Mouse (Mus musculus) cerebellum, postnatal 14 days (tissue): Measurements from ENCODE around the gene Smox.

ENCODE experiments used
- DNase-seq, 2 experiments: peaks; one replicate each; pipeline ENCODE4 v3.0.0; 2021; ENCODE audit warnings: mixed read lengths in 2 of 2

Smox gene

GRCm38 (mm10) chr2:131552736-131553400, 61.6 kb downstream of the Smox start:
- no peak for DNase-seq

GRCm38 (mm10) chr2:131557896-131558295, 66.6 kb downstream of the Smox start:
- DNase-seq = no peak

GRCm38 (mm10) chr2:131560205-131560919, 69.1 kb downstream of the Smox start:
- DNase-seq = no peak

DNA sequence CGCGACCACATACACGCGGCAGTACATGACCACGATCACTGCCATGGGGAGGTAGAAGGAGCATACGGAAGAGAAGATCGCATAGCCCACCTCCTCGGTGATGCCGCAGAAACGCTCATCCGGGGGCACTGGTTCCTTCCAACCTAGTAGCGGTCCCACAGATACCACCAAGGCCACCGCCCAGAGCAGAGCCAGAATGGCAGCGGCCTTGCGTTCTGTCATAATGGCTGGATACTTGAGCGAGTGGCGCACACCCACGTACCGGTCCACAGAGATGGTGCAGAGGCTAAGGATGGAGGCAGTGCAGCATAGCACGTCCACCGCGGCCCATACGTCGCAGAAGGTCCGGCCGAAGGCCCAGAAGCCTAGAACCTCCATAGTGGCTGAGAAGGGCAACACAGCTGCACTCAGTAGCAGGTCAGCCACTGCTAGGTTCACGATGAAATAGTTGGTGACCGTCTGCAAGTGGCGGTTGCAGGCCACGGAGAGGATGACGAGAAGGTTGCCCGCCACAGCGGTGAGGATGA, 70.1 kb downstream of the Smox start:
- DNase-seq = no peak

DNA sequence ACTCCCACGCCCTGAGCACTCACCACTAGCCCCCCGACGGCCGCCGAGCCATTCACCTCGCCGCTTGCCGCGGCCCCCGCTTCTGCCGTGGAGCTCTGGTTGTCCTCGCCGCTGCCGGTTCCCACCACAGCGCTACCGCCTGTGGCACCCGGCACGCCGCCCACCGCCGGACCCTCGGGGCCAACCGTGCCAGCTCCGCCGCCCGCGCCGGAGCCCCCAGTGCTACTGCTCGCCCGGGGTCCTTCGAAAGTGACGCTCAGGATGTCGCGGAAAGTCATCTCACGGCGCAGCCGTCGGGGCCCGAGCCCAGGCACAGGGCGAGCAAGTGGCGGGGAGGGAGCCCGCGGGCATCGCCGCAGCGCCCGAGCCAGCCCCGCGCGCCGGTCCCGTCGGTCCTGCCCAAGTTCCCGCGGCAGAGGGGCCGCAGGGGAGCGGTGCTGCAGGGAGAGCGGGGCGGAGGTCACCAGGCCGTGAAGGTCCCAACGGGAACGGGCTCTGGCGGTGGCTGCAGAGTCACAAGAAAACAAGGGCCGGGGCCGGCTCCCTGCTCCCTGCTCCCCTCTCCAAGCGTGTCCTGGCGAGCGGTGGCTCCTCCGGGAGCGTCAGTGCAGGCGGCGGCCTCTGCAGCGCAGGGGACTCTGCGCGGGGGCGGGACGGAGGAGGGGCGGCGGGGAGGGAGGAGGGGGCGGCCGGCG, 70.7 kb downstream of the Smox start, which contains the start of gene Adra1d:
Gene Adra1d (minus strand): TSS at position 393 of the 695 bp plus-strand sequence.
- peak in 1 of 2 experiments; percentile 31 for DNase-seq

- DNase-seq = peak; percentile 78 to 83
Observed at GRCm38 (mm10) chr2:131562586-131563122, 71.4 kb downstream of the Smox start.
